Mouse (Mus musculus): ENCODE data around the gene Dohh.

- TF ChIP-seq CTCF (IDR thresholded peaks at IDR 0.05; ENCODE audit: low read depth, low read length) (no peak), POLR2A (IDR thresholded peaks at IDR 0.05; ENCODE audit: insufficient read depth, low read length) (no peak)
Observed at GRCm38 (mm10) chr10:81393456-81394063, 9.3 kb downstream of the Dohh start.
